Mouse (Mus musculus): Measurements from ENCODE around the gene Ltbp3.

The Ltbp3 gene

GRCm38 (mm10) chr19:5806051-5806808 is 65.5 kb downstream of the Ltbp3 start:
- no peak for DNase-seq (ENCODE audit: low read depth, low spot score)

GRCm38 (mm10) chr19:5806809-5807205 is 66.1 kb downstream of the Ltbp3 start:
- no peak for DNase-seq (ENCODE audit: low read depth, low spot score)

- no peak for DNase-seq (ENCODE audit: low read depth, low spot score)
Measured at GRCm38 (mm10) chr19:5807740-5808139, 67.0 kb downstream of the Ltbp3 start.
